Mouse (Mus musculus): ENCODE data around the gene Gpr35. TPM values are rescaled to one million over a fixed set of nuclear protein-coding genes. Genes with fewer than 3 reads are reported as not detected.
A peak's percentile ranks its signal among the peaks of the same experiment; 100 is the strongest.
"Not testable (repeated sequence)": the region's sequence is repeated elsewhere in the genome, so short reads cannot be mapped to it uniquely, and the experiment has no call there.

Gpr35 gene
- polyA plus RNA-seq, 1 experiment from 2014 or later: 0.37 TPM

DNA sequence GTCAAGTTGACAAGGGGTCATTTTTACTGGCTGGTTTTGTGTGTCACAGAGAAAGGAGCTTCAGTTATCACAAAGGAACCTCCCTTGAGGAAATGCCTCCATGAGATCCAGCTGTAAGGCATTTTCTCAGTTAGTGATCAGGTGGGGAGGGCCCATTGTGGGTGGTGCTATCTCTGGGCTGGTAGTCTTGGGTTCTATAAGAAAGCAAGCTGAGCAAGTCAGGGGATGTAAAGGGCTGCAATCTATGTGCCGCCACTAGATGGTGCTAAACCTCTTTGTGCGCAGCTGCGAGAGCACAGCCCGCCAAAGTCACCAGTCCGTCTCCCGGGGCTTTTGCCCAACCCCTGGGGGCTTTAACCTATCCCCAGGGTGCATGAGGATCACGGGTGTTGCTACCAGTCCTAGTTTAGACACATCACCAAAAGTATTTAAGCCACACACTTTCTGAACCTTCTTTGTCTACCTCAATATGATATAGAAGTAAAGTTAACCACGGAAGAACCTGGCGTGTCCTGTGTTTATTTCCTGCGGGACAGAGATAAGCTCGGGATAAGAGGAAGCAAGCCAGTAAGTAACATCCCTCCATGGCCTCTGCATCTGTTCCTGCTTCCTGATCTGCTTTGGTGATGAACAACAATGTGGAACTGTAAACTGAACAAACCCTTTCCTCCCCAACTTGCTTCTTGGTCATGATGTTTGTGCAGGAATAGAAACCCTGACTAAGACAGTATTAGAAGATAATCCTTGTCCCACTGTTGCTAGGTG lies 6.1 kb downstream of the Gpr35 start:
- not testable (repeated sequence) for H3K27me3 ChIP-seq; H3K36me3 ChIP-seq; ATAC-seq (ENCODE audit: low read depth); H3K4me1 ChIP-seq (replicated peaks); H3K9me3 ChIP-seq (replicated peaks); H3K27ac ChIP-seq
- peak; percentile 62 for DNase-seq
- H3K9ac ChIP-seq: peak overlapping the region; percentile 41; the same call in 1 of the 2 replicates
- WGBS (ENCODE audit: insufficient replicate concordance): 2% methylated on average over 11 of the region's 11 CpGs
- peak overlapping the region; percentile 25; the same call in 1 of the 2 replicates for H3K4me3 ChIP-seq (replicated peaks)
- H3K4me2 ChIP-seq: peak overlapping the region; percentile 51

DNA sequence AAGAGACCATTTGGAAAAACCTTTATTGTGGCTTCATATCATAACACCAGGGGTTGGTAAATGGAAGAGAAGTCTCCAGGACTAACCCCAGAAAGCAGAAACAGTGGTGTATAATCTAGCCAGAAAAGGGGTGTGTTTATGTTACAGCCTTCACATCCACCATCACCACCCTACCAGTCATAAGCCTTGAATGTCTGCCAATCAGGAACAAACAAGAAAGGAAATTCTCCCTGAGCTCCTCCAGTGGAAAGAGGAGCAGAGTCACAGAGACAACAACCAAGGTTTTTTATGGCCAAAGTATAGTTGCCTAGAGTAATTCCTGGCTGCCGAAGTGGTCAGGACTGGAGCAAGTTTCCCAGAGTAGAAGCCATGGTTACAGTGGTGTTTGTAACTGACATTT lies 8.3 kb downstream of the Gpr35 start:
- Histone ChIP-seq H3K4me2 (no peak overlapping the region), H3K27me3 (no peaks in the 10 kb centered on the region), H3K4me3 (replicated peaks) (no peak overlapping the region), H3K9me3 (replicated peaks) (no peaks in the 10 kb centered on the region), H3K9ac (no peak overlapping the region), H3K27ac (no peak overlapping the region), H3K4me1 (replicated peaks) (no peaks in the 10 kb centered on the region), H3K36me3 (no peaks in the 10 kb centered on the region)
- no peak for DNase-seq
- WGBS (ENCODE audit: insufficient replicate concordance): 69% methylated on average over 1 of the region's 1 CpGs
- ATAC-seq (ENCODE audit: low read depth): no peak

DNA sequence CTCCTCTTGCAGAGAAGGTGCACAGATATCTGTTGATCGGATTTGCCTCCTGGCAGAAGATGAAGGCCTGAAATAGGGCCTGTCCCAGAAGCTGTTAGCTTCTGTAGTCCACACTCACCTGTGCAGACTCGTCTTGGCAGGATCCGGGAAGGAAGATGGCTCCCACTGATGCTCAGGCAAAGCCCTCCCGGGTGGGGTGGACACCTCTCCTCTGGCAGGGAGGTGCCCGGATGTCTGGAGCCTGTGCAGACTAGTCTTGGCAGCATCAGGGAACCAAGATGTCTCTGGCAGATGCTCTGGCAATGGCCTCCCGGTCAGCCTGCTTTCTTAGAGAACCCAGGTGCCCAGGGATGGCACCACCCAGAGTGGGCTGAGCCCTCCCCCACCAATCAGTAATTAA lies 20.1 kb downstream of the Gpr35 start:
- not testable (repeated sequence) for DNase-seq; H3K9me3 ChIP-seq (replicated peaks); H3K4me2 ChIP-seq; H3K36me3 ChIP-seq; H3K9ac ChIP-seq; H3K27ac ChIP-seq; ATAC-seq (ENCODE audit: low read depth); H3K4me3 ChIP-seq (replicated peaks); H3K27me3 ChIP-seq; H3K4me1 ChIP-seq (replicated peaks)
- WGBS (ENCODE audit: insufficient replicate concordance): 60% methylated on average over 6 of the region's 6 CpGs

DNA sequence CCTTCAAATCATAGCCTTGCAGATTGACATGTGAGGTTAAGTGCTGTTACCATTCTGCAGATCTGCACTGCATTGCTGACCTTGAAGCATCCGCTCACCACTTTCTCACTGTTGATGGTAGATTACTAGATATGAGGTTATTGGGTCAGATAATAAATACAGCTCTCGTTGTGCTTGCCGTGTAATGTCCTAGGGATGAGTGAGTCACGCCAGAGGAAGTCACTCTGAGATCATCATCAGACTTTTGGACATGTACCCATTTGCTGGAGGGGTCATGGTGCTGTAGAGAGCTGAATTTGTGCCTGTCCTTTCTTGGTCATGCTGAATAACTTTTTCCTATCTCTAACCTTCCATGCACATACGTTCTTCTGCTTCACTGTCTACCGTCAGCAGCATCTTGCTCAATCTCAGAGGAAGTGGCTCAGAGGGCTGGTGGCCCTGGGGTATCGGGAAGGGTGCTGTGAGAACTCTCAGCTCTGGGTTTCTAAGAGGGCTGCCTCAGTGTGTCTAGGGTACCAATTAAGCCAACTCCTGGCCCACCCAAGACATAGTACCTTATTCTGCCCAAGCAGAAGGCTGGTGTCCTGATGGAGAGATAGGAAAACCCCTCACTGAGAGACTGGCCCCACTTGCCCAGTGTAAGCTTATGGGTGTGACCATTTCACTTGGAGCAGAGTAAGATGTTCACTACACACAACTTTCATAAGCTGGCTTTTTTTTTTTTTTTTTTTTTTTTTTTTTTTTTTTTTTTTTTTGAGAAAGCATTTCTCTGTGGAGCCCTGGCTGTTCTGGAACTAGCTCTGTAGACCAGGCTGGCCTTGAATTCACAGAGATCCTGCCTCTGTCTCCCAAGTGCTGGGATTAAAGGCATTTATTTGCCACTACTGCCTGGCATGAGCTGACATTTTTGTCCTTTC lies 21.5 kb downstream of the Gpr35 start:
- H3K4me3 ChIP-seq (replicated peaks): no peak overlapping the region
- H3K4me2 ChIP-seq: no peak overlapping the region
- DNase-seq (no peak), ATAC-seq (ENCODE audit: low read depth) (no peak)
- no peaks in the 10 kb centered on the region for H3K36me3 ChIP-seq
- no peaks in the 10 kb centered on the region for H3K27me3 ChIP-seq
- H3K27ac ChIP-seq: no peak overlapping the region
- H3K9ac ChIP-seq: no peak overlapping the region
- no peaks in the 10 kb centered on the region for H3K4me1 ChIP-seq (replicated peaks)
- WGBS (ENCODE audit: insufficient replicate concordance): 38% methylated on average over 7 of the region's 7 CpGs
- H3K9me3 ChIP-seq (replicated peaks): no peaks in the 10 kb centered on the region

DNA sequence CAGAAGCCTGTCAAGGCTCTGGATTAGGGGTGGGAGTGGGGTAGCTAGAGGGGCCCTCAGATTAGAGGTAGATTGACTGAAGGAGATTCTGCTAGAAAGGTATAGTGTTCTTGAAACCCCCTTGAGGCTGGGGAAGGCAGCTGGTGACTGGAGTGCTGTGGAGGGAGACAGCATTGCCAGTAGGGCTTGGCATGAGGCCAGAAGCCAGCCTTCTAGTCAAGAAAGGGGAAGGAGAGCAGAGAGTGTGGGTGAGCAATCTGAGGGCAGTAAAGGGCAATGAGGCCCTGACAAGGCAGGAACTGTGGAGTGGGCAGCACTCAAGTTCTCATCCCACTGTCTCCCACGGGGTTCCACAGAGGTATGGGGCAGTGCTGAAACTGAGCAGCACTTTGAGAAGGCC lies 22.2 kb downstream of the Gpr35 start:
- Histone ChIP-seq H3K4me1 (replicated peaks) (no peaks in the 10 kb centered on the region), H3K9ac (no peak overlapping the region), H3K27ac (no peak overlapping the region), H3K4me3 (replicated peaks) (no peak overlapping the region), H3K36me3 (no peaks in the 10 kb centered on the region), H3K27me3 (no peaks in the 10 kb centered on the region), H3K4me2 (no peak overlapping the region), H3K9me3 (replicated peaks) (no peaks in the 10 kb centered on the region)
- DNase-seq: no peak
- 13% methylated on average over 1 of the region's 1 CpGs for WGBS (ENCODE audit: insufficient replicate concordance)
- ATAC-seq (ENCODE audit: low read depth): no peak

DNA sequence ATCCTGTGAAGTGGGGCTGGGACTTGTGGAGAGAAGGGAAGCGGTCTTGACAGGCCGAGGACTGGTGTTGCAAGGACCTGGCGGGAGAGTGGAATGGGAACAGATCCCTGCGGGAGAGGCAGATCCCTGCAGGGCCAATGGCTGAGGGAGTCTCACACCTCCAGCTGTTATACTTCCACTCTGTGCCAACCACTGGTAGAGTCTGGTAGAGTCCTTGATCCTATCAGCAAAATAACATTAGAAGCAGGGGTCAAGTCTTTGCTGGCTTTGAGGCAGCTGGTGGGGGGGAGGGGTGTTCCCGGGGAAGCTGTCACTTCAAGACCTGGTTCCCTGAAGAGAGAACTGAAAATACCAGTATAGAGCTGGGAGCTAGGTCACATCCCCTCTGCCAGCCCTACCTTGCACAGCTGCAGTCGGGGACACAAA lies 25.5 kb downstream of the Gpr35 start:
- no peaks in the 10 kb centered on the region for H3K4me1 ChIP-seq (replicated peaks)
- no peak overlapping the region for H3K9ac ChIP-seq
- 55% methylated on average over 6 of the region's 6 CpGs for WGBS (ENCODE audit: insufficient replicate concordance)
- H3K9me3 ChIP-seq (replicated peaks): no peaks in the 10 kb centered on the region
- no peak overlapping the region for H3K27ac ChIP-seq
- no peak overlapping the region for H3K4me2 ChIP-seq
- H3K36me3 ChIP-seq: no peaks in the 10 kb centered on the region
- ATAC-seq (ENCODE audit: low read depth) (no peak), DNase-seq (no peak)
- H3K4me3 ChIP-seq (replicated peaks): no peak overlapping the region
- no peaks in the 10 kb centered on the region for H3K27me3 ChIP-seq

DNA sequence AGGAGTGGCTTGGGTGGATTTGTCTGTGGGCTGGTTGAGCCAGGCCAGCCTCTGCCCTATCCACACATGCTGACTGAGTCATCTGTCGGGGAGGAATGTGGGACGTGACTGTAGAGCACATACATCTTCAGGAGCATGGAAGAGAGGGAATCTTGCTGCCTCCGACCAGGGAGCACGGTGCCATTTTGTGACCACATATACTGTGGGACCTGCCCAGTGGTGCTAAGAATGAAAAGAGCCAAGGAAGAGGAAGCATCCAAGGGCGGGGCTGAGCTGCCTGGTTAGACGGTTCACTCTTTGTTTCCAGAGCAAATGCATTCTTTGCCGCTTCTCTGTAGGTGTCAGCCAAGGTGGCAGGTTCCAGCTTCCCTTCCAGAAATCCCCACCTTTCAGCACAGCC lies 28.0 kb downstream of the Gpr35 start:
- no peak overlapping the region for H3K4me2 ChIP-seq
- H3K36me3 ChIP-seq: no peaks in the 10 kb centered on the region
- no peak overlapping the region for H3K27ac ChIP-seq
- no peak overlapping the region for H3K9ac ChIP-seq
- WGBS (ENCODE audit: insufficient replicate concordance): 39% methylated on average over 7 of the region's 7 CpGs
- H3K9me3 ChIP-seq (replicated peaks): no peaks in the 10 kb centered on the region
- H3K27me3 ChIP-seq: no peaks in the 10 kb centered on the region
- DNase-seq: no peak
- H3K4me3 ChIP-seq (replicated peaks): no peak overlapping the region
- no peak for ATAC-seq (ENCODE audit: low read depth)
- no peaks in the 10 kb centered on the region for H3K4me1 ChIP-seq (replicated peaks)

DNA sequence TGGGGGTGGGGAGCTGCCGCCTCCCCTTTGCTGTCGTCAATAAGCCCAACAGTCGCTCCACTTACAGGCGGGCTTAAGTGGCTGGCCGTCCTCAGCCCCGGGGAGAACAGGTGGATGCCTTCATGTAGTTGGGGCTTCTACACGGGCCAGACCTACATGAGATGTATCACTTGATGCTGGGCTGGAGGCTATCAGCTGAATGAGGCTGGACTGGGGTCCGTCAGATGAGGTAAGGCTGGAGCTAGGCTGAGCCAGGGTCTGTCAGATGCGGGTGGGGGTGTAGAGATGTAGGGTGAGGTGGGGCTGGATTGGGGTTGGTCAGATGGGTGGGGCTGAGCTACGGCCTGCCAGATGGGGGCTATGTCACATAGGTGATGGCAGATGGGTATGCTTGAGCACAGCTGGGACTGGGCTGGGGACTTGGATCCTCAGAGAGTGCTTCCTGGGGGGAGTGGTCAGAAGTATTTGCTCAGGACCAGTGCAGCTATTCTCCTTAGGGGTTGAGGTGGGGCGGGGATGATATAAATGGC lies 28.5 kb downstream of the Gpr35 start:
- H3K9ac ChIP-seq: no peak overlapping the region
- DNase-seq: no peak
- H3K4me3 ChIP-seq (replicated peaks): no peak overlapping the region
- H3K4me1 ChIP-seq (replicated peaks): no peaks in the 10 kb centered on the region
- ATAC-seq (ENCODE audit: low read depth): no peak
- WGBS (ENCODE audit: insufficient replicate concordance): 37% methylated on average over 11 of the region's 11 CpGs
- no peaks in the 10 kb centered on the region for H3K27me3 ChIP-seq
- H3K27ac ChIP-seq: no peak overlapping the region
- no peaks in the 10 kb centered on the region for H3K36me3 ChIP-seq
- H3K9me3 ChIP-seq (replicated peaks): no peaks in the 10 kb centered on the region
- H3K4me2 ChIP-seq: no peak overlapping the region

DNA sequence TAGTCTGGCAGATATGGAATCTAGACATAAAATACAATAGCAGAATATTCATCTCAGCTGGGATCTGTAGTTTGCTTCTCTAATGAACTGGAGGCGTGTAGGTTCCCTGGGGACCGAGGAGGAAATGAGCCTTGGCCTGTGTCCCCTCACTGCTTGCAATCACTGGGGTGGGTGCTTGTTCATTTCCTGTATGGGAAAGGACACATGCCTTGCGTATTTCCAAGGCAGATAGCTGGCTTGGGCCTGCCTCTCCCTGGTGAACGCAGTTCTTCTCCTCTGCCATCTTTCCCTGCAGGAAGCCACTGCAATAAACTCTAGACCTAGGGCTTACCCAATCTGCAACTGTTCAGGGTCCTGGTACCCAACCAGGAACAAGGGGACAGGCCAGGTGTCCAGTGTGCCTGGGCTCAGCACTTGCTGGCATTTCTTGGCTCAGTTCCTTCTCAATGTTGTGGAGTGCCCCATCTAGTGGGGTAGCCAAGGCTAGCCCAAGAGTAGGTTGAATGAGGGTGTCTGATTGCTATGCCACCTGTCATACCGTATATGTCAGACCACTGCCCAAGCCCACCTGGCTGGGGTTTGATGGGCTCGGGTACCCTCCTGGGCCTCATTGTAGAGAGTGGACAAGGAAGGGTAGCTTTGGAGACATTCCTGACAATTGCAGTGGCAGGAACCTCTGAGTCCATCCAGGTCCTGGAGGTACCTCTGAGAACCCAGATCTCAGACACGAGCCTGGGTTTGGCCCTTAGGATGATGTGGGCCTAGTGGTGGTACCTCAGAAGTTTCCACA lies 30.6 kb downstream of the Gpr35 start:
- no peak for DNase-seq

DNA sequence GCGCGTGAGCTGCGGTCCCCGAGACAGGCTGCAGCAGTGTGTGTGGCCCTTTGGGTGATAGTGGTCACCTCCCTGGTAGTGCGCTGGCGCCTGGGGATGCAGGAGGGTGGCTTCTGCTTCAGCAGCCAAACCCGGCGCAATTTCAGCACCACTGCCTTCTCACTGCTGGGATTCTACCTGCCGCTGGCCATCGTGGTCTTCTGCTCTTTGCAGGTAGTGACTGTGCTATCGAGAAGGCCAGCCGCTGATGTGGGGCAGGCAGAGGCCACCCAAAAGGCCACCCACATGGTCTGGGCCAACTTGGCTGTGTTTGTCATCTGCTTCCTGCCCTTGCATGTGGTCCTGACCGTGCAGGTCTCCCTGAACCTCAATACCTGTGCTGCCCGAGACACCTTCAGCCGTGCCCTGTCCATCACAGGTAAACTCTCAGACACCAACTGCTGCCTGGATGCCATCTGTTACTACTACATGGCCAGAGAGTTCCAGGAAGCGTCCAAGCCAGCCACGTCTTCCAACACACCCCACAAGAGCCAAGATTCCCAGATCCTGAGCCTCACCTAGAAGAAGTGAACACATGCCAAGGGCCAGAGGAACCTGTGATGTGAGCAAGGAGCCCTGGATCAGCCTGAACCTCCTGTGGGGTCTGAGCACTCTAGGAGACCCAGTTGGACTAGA lies 32.4 kb downstream of the Gpr35 start:
- H3K4me3 ChIP-seq (replicated peaks): no peak overlapping the region
- no peak overlapping the region for H3K9ac ChIP-seq
- H3K9me3 ChIP-seq (replicated peaks): no peaks in the 10 kb centered on the region
- ATAC-seq (ENCODE audit: low read depth) (no peak), DNase-seq (no peak)
- H3K4me1 ChIP-seq (replicated peaks): no peaks in the 10 kb centered on the region
- no peaks in the 10 kb centered on the region for H3K27me3 ChIP-seq
- H3K4me2 ChIP-seq: no peak overlapping the region
- H3K36me3 ChIP-seq: no peaks in the 10 kb centered on the region
- no peak overlapping the region for H3K27ac ChIP-seq
- WGBS (ENCODE audit: insufficient replicate concordance): 78% methylated on average over 17 of the region's 17 CpGs

More for the DNA sequence above, 30.6 kb downstream of the Gpr35 start:
- Histone ChIP-seq H3K4me1 (replicated peaks) (no peaks in the 10 kb centered on the region), H3K27ac (no peak overlapping the region), H3K27me3 (no peaks in the 10 kb centered on the region), H3K9me3 (replicated peaks) (no peaks in the 10 kb centered on the region), H3K36me3 (no peaks in the 10 kb centered on the region), H3K9ac (no peak overlapping the region), H3K4me3 (replicated peaks) (no peak overlapping the region), H3K4me2 (no peak overlapping the region)
- 53% methylated on average over 7 of the region's 7 CpGs for WGBS (ENCODE audit: insufficient replicate concordance)
- no peak for ATAC-seq (ENCODE audit: low read depth)
